20 mouse cellular contexts compared by ENCODE assay signal in the genomic region with DNA sequence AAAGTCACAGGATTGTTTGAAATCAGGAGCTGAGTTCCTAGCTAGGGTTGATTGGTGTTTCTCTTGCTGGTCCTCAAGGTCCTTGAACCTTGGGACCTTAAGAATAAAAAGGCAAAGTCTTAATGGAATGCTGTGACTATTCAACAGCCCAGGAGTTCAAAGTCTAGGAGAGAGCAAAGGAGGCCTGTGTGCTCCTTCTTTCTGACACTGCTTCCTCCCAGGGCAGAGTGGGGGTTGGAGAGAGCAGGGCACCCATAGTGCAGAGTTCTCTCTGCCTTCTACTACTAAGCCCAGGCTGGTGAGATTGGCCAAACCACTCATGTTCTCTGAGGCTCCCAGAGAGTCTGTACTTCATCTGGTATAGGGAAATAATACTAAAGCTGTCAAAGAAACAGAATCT.
A peak's percentile ranks its signal among the peaks of the same experiment; 100 is the strongest.
DNase-seq lines count a peak whose midpoint lies in the region; ATAC-seq and TF ChIP-seq lines count a peak whose summit lies in the region.
"Had no signal": no experiment of that assay in that cellular context is flagged by ENCODE, and none has a peak within 500 bp of the region (broad histone marks: within the 10 kb centered on the region; RNA-seq: fewer than 3 reads in every experiment).

No protein-coding gene starts in this region.

- H3K36me3 ChIP-seq in testis, adult 2 months (ENCODE audit: control insufficient read depth, insufficient read depth, low read length): no peaks in the 10 kb centered on the region
- H3K36me3 ChIP-seq in midbrain, embryonic 13.5 days: no peaks in the 10 kb centered on the region
- H3K36me3 ChIP-seq: embryonic facial prominence, embryonic 12.5 days; forebrain, embryonic 15.5 days; G1E; heart, embryonic 13.5 days had no signal

- TF ChIP-seq CTCF in testis, adult 2 months (IDR thresholded peaks at IDR 0.05; ENCODE audit: control insufficient read depth, insufficient read depth, insufficient replicate concordance, low read depth, low read length): no peak

- no peak for ATAC-seq in midbrain, embryonic 13.5 days
- ATAC-seq: CD4-positive, CD25-positive, alpha-beta regulatory T cell, adult 4 months; forebrain, embryonic 15.5 days had no signal

- no peak overlapping the region for H3K9ac ChIP-seq in midbrain, embryonic 13.5 days (replicated peaks)
- H3K9ac ChIP-seq: embryonic facial prominence, embryonic 12.5 days; forebrain, embryonic 15.5 days; heart, embryonic 13.5 days had no signal

- no peak for TF ChIP-seq POLR2A in testis, adult 2 months (IDR thresholded peaks at IDR 0.05; ENCODE audit: control insufficient read depth, low read depth, low read length)

- H3K4me3 ChIP-seq in testis, adult 2 months (ENCODE audit: control insufficient read depth, low read depth, low read length): no peak overlapping the region
- no peak overlapping the region for H3K4me3 ChIP-seq in midbrain, embryonic 13.5 days (replicated peaks)
- H3K4me3 ChIP-seq: embryonic facial prominence, embryonic 12.5 days; forebrain, embryonic 15.5 days; heart, embryonic 13.5 days had no signal

- no peaks in the 10 kb centered on the region for H3K27me3 ChIP-seq in testis, adult 2 months (ENCODE audit: control insufficient read depth, insufficient read depth, low read length)
- no peaks in the 10 kb centered on the region for H3K27me3 ChIP-seq in midbrain, embryonic 13.5 days
- H3K27me3 ChIP-seq: embryonic facial prominence, embryonic 12.5 days; forebrain, embryonic 15.5 days; heart, embryonic 13.5 days had no signal

- H3K9me3 ChIP-seq in midbrain, embryonic 13.5 days: no peaks in the 10 kb centered on the region
- H3K9me3 ChIP-seq: embryonic facial prominence, embryonic 12.5 days; forebrain, embryonic 15.5 days; G1E; heart, embryonic 13.5 days had no signal

- H3K4me1 ChIP-seq in testis, adult 2 months (ENCODE audit: control insufficient read depth, insufficient read depth, low read length): no peaks in the 10 kb centered on the region
- H3K4me1 ChIP-seq in midbrain, embryonic 13.5 days (replicated peaks): peaks cover 3% of the 10 kb centered on the region; the same call in 1 of the 2 replicates
- H3K4me1 ChIP-seq: embryonic facial prominence, embryonic 12.5 days had no signal

- H3K27ac ChIP-seq in testis, adult 2 months (ENCODE audit: control insufficient read depth, insufficient read depth, low read depth, low read length): 0 out of 2 replicates have a peak overlapping the region, but pooled peaks have one; percentile 22
- no peak overlapping the region for H3K27ac ChIP-seq in midbrain, embryonic 13.5 days
- H3K27ac ChIP-seq: embryonic facial prominence, embryonic 12.5 days; forebrain, embryonic 15.5 days; heart, embryonic 13.5 days had no signal

- DNase-seq in kidney, adult 11 months: peak; percentile 22
- DNase-seq in kidney, adult 18-20 months: no peak
- DNase-seq in testis, postnatal 14 days (ENCODE audit: low spot score): no peak
- peak; percentile 36 to 57 for DNase-seq in kidney, postnatal 36 days
- DNase-seq in lung, postnatal 4 days: no peak
- DNase-seq: adrenal gland, adult 8-10 months; adrenal gland, postnatal 36 days; B cell, adult 2 months; cerebellum, adult 2 months; cerebellum, postnatal 10 days; gastrocnemius, postnatal 36 days; heart, adult 11 months; heart, postnatal 36 days had no signal

- no peak overlapping the region for H3K4me2 ChIP-seq in midbrain, embryonic 13.5 days (replicated peaks)
- H3K4me2 ChIP-seq: embryonic facial prominence, embryonic 12.5 days; forebrain, embryonic 15.5 days; heart, embryonic 13.5 days had no signal

Comparison
In these comparisons a context has a peak if more than half of its experiments do, and no peak if none do; other contexts are left out.
1. DNase-seq: peak in kidney, adult 11 months (single experiment) and kidney, postnatal 36 days (2 of 2); none in kidney, adult 18-20 months (single experiment), testis, postnatal 14 days (single experiment) and lung, postnatal 4 days (0 of 2).